19 mouse cellular contexts compared by ENCODE assay signal in genomic region chr14:83648643-83649042, GRCm38 (mm10).
A peak's percentile ranks its signal among the peaks of the same experiment; 100 is the strongest.
DNase-seq lines count a peak whose midpoint lies in the region; TF ChIP-seq lines count a peak whose summit lies in the region.
"Had no signal": no experiment of that assay in that cellular context is flagged by ENCODE, and none has a peak within 500 bp of the region (broad histone marks: within the 10 kb centered on the region; RNA-seq: fewer than 3 reads in every experiment).

No protein-coding gene starts in this region.

- TF ChIP-seq EP300 in MEL (IDR thresholded peaks at IDR 0.05; ENCODE audit: low read depth in 1 of 2, low read length in 2 of 2) = no peak

- no peak for TF ChIP-seq POLR2A in MEL (IDR thresholded peaks at IDR 0.05; ENCODE audit: control insufficient read depth in 1 of 2, insufficient read depth in 1 of 2, low read depth in 1 of 2, low read length in 2 of 2, poor library complexity in 1 of 2)

- H3K27ac ChIP-seq in MEL (ENCODE audit: control insufficient read depth, low read depth, low read length) = no peak overlapping the region
- H3K27ac ChIP-seq: embryonic facial prominence, embryonic 10.5 days; embryonic facial prominence, embryonic 12.5 days; forebrain, embryonic 13.5 days; forebrain, embryonic 15.5 days had no signal

- H3K4me3 ChIP-seq in MEL (ENCODE audit: control insufficient read depth in 1 of 2, insufficient read depth in 1 of 2, low read depth in 2 of 2, low read length in 2 of 2) = no peak overlapping the region
- H3K4me3 ChIP-seq: embryonic facial prominence, embryonic 10.5 days; embryonic facial prominence, embryonic 12.5 days; forebrain, embryonic 13.5 days; forebrain, embryonic 15.5 days had no signal

- H3K36me3 ChIP-seq in MEL (ENCODE audit: control insufficient read depth in 1 of 2, insufficient read depth in 2 of 2, low read length in 2 of 2) = no peaks in the 10 kb centered on the region; a peak in 1 of 4 replicates
- H3K36me3 ChIP-seq: embryonic facial prominence, embryonic 10.5 days; embryonic facial prominence, embryonic 12.5 days; forebrain, embryonic 15.5 days had no signal

- H3K9ac ChIP-seq in MEL (ENCODE audit: control insufficient read depth, low read depth, low read length, poor library complexity, severe bottlenecking) = no peak overlapping the region
- H3K9ac ChIP-seq: embryonic facial prominence, embryonic 12.5 days; forebrain, embryonic 13.5 days; forebrain, embryonic 15.5 days; forebrain, postnatal 0 days had no signal

- TF ChIP-seq RAD21 in MEL (IDR thresholded peaks at IDR 0.05; ENCODE audit: low read depth, low read length) = no peak

- DNase-seq in 416B (ENCODE audit: low read depth) (peak; percentile 84), MEL (ENCODE audit: low read depth, low spot score) (peak; percentile 22)
- DNase-seq in CD4-positive helper T cell, adult 2 months (ENCODE audit: low read depth, low spot score) = peak; percentile 6
- no peak for DNase-seq in cerebellum, adult 8-10 months
- DNase-seq in right cerebral cortex, postnatal 25 days = no peak
- DNase-seq: adrenal gland, adult 2 months; adrenal gland, postnatal 10 days; adrenal gland, postnatal 25 days; B cell, adult 2 months; cerebellum, adult 11 months; cerebellum, adult 18-20 months; cerebellum, adult 9-10 months; cerebellum, postnatal 10 days; cerebellum, postnatal 25 days; forebrain, postnatal 0 days had no signal

- no peaks in the 10 kb centered on the region for H3K27me3 ChIP-seq in MEL (ENCODE audit: control insufficient read depth in 1 of 2, insufficient read depth in 2 of 2, low read length in 2 of 2)
- H3K27me3 ChIP-seq: embryonic facial prominence, embryonic 12.5 days; forebrain, embryonic 13.5 days; forebrain, embryonic 15.5 days had no signal

- no peaks in the 10 kb centered on the region for H3K79me2 ChIP-seq in MEL (ENCODE audit: control insufficient read depth, insufficient read depth, low read length, poor library complexity)

- no peaks in the 10 kb centered on the region for H3K9me3 ChIP-seq in MEL (replicated peaks; ENCODE audit: insufficient read depth, low read length)
- H3K9me3 ChIP-seq: embryonic facial prominence, embryonic 10.5 days; embryonic facial prominence, embryonic 12.5 days; forebrain, embryonic 13.5 days; forebrain, embryonic 15.5 days had no signal

- TF ChIP-seq CTCF in MEL (IDR thresholded peaks at IDR 0.05 in 2 of 3, conservative IDR thresholded peaks at IDR 0.05 in 1 of 3; ENCODE audit: control insufficient read depth in 1 of 3, insufficient read depth in 1 of 3, low read depth in 2 of 3, low read length in 3 of 3, poor library complexity in 1 of 3, severe bottlenecking in 1 of 3) = no peak

- no peaks in the 10 kb centered on the region for H3K4me1 ChIP-seq in MEL (ENCODE audit: control insufficient read depth in 1 of 2, insufficient read depth in 2 of 2, low read length in 2 of 2)
- H3K4me1 ChIP-seq: embryonic facial prominence, embryonic 10.5 days; embryonic facial prominence, embryonic 12.5 days; forebrain, embryonic 13.5 days; forebrain, embryonic 15.5 days had no signal

TF ChIP-seq in MEL, 35 proteins besides CTCF, POLR2A, EP300 and RAD21:
- no peak for TF ChIP-seq ZKSCAN1 (IDR thresholded peaks at IDR 0.05; ENCODE audit: low read depth, low read length)
- TF ChIP-seq KAT2A (conservative IDR thresholded peaks at IDR 0.05; ENCODE audit: low read depth, low read length) = no peak
- TF ChIP-seq HCFC1 (IDR thresholded peaks at IDR 0.05; ENCODE audit: low read depth, low read length) = no peak
- TF ChIP-seq NRF1 (IDR thresholded peaks at IDR 0.05; ENCODE audit: insufficient read depth, low read depth, low read length, poor library complexity, severe bottlenecking) = no peak

Comparison
In these comparisons a context has a peak if more than half of its experiments do, and no peak if none do; other contexts are left out.
1. DNase-seq: peak in 416B (single experiment), CD4-positive helper T cell, adult 2 months (single experiment) and MEL (single experiment); none in cerebellum, adult 8-10 months (single experiment) and right cerebral cortex, postnatal 25 days (single experiment).